In genomic region chr6:113444207-113444965, GRCm38 (mm10) we compare ENCODE assay signal across 23 mouse cellular contexts. TPM values are rescaled to one million over a fixed set of nuclear protein-coding genes. Genes with fewer than 3 reads are reported as not detected.
A peak's percentile ranks its signal among the peaks of the same experiment; 100 is the strongest.
DNase-seq lines count a peak whose midpoint lies in the region; ATAC-seq lines count a peak whose summit lies in the region.
"Had no signal": no experiment of that assay in that cellular context is flagged by ENCODE, and none has a peak within 500 bp of the region (broad histone marks: within the 10 kb centered on the region; RNA-seq: fewer than 3 reads in every experiment).

No protein-coding gene starts in this region.

- H3K9ac ChIP-seq in forebrain, embryonic 11.5 days (ENCODE audit: low read length), result no peak overlapping the region
- no peak overlapping the region for H3K9ac ChIP-seq in forebrain, embryonic 12.5 days
- H3K9ac ChIP-seq in intestine, embryonic 15.5 days, result no peak overlapping the region
- H3K9ac ChIP-seq in midbrain, embryonic 13.5 days (replicated peaks), result no peak overlapping the region
- H3K9ac ChIP-seq: limb, embryonic 13.5 days; neural tube, embryonic 13.5 days had no signal

- DNase-seq in forebrain, embryonic 11.5 days (ENCODE audit: low spot score), result peak; percentile 30
- peak; percentile 37 for DNase-seq in 416B (ENCODE audit: low read depth)
- DNase-seq in kidney, postnatal 14 days, result peak; percentile 30
- DNase-seq in thymus, postnatal 14 days, result no peak
- no peak for DNase-seq in lung, postnatal 4 days
- DNase-seq: cerebellum, adult 2 months; gastrocnemius, postnatal 25 days; lung, adult 18-20 months; lung, postnatal 14 days; thymus, adult 18-20 months had no signal

- no peaks in the 10 kb centered on the region for H3K9me3 ChIP-seq in forebrain, embryonic 11.5 days (ENCODE audit: control insufficient read depth, low read length)
- no peaks in the 10 kb centered on the region for H3K9me3 ChIP-seq in forebrain, embryonic 12.5 days
- H3K9me3 ChIP-seq in intestine, embryonic 15.5 days, result no peaks in the 10 kb centered on the region
- no peaks in the 10 kb centered on the region for H3K9me3 ChIP-seq in midbrain, embryonic 13.5 days
- H3K9me3 ChIP-seq: G1E; heart, embryonic 10.5 days; limb, embryonic 13.5 days; neural tube, embryonic 13.5 days had no signal

- ATAC-seq in forebrain, embryonic 11.5 days (replicated peaks; ENCODE audit: low FRiP score), result no peak
- ATAC-seq in forebrain, embryonic 12.5 days (ENCODE audit: low FRiP score), result no peak
- ATAC-seq in intestine, embryonic 15.5 days, result peak; percentile 39; the same call in 1 of the 2 replicates
- no peak for ATAC-seq in midbrain, embryonic 13.5 days
- ATAC-seq: CD4-positive, CD25-positive, alpha-beta regulatory T cell, adult 4 months; forebrain, embryonic 14.5 days had no signal

- H3K27me3 ChIP-seq in forebrain, embryonic 11.5 days (ENCODE audit: control insufficient read depth, insufficient read depth, low read length), result no peaks in the 10 kb centered on the region
- no peaks in the 10 kb centered on the region for H3K27me3 ChIP-seq in forebrain, embryonic 12.5 days
- H3K27me3 ChIP-seq in intestine, embryonic 15.5 days (replicated peaks), result no peaks in the 10 kb centered on the region
- no peaks in the 10 kb centered on the region for H3K27me3 ChIP-seq in midbrain, embryonic 13.5 days
- H3K27me3 ChIP-seq: limb, embryonic 13.5 days; neural tube, embryonic 13.5 days had no signal

- WGBS in forebrain, embryonic 11.5 days, result 95% methylated on average over 7 of the region's 8 CpGs
- WGBS in forebrain, embryonic 12.5 days, result 88% methylated on average over 7 of the region's 8 CpGs
- 70% methylated on average over 7 of the region's 8 CpGs for WGBS in intestine, embryonic 15.5 days
- 87% methylated on average over 8 of the region's 8 CpGs for WGBS in midbrain, embryonic 13.5 days

- H3K4me1 ChIP-seq in forebrain, embryonic 11.5 days (replicated peaks; ENCODE audit: control insufficient read depth, insufficient read depth, low read length), result peaks cover 4% of the 10 kb centered on the region; the same call in 1 of the 2 replicates
- peaks cover 9% of the 10 kb centered on the region for H3K4me1 ChIP-seq in forebrain, embryonic 12.5 days
- H3K4me1 ChIP-seq in intestine, embryonic 15.5 days (replicated peaks), result peaks cover 5% of the 10 kb centered on the region; the same call in 1 of the 2 replicates
- peaks cover 16% of the 10 kb centered on the region for H3K4me1 ChIP-seq in midbrain, embryonic 13.5 days (replicated peaks)

- H3K36me3 ChIP-seq in forebrain, embryonic 11.5 days (ENCODE audit: control insufficient read depth, insufficient read depth, low read length), result peaks cover 3% of the 10 kb centered on the region; the same call in 1 of the 2 replicates
- peaks cover 37% of the 10 kb centered on the region for H3K36me3 ChIP-seq in forebrain, embryonic 12.5 days (replicated peaks)
- H3K36me3 ChIP-seq in intestine, embryonic 15.5 days, result peaks cover 20% of the 10 kb centered on the region
- peaks cover 36% of the 10 kb centered on the region for H3K36me3 ChIP-seq in midbrain, embryonic 13.5 days

- no peak overlapping the region for H3K4me2 ChIP-seq in forebrain, embryonic 11.5 days (ENCODE audit: low read depth, low read length, severe bottlenecking)
- H3K4me2 ChIP-seq in forebrain, embryonic 12.5 days, result no peak overlapping the region
- H3K4me2 ChIP-seq in intestine, embryonic 15.5 days (replicated peaks), result no peak overlapping the region
- no peak overlapping the region for H3K4me2 ChIP-seq in midbrain, embryonic 13.5 days (replicated peaks)

- no peak overlapping the region for H3K4me3 ChIP-seq in forebrain, embryonic 11.5 days (ENCODE audit: low read depth, low read length)
- H3K4me3 ChIP-seq in forebrain, embryonic 12.5 days (replicated peaks), result no peak overlapping the region
- no peak overlapping the region for H3K4me3 ChIP-seq in intestine, embryonic 15.5 days (replicated peaks)
- H3K4me3 ChIP-seq in midbrain, embryonic 13.5 days (replicated peaks), result no peak overlapping the region

- no peak overlapping the region for H3K27ac ChIP-seq in forebrain, embryonic 11.5 days (ENCODE audit: low read depth, low read length)
- H3K27ac ChIP-seq in forebrain, embryonic 12.5 days, result no peak overlapping the region
- H3K27ac ChIP-seq in intestine, embryonic 15.5 days, result no peak overlapping the region
- H3K27ac ChIP-seq in midbrain, embryonic 13.5 days, result no peak overlapping the region
- H3K27ac ChIP-seq: limb, embryonic 13.5 days; neural tube, embryonic 13.5 days had no signal

RNA-seq across cellular contexts. Expression of gene Jagn1, which starts 2.0 kb away (rescaled TPM):
- polyA plus RNA-seq in forebrain, embryonic 11.5 days (2014; fragmentation: Nextera tagmentation; extraction: Ambion mirVana), result 66.1 and 75.0 TPM in 2 replicates
- polyA plus RNA-seq in forebrain, embryonic 12.5 days (2016; fragmentation: Nextera tagmentation; extraction: Ambion mirVana), result 68.5 and 71.3 TPM in 2 replicates
- 83.8 and 87.7 TPM in 2 replicates for polyA plus RNA-seq in intestine, embryonic 15.5 days (2015; fragmentation: Nextera tagmentation; extraction: Ambion mirVana)
- 84.3 and 87.6 TPM in 2 replicates for polyA plus RNA-seq in midbrain, embryonic 13.5 days (2015; fragmentation: Nextera tagmentation; extraction: Ambion mirVana)

RNA-seq across cellular contexts. Expression of gene Cidec, which starts 8.8 kb away (rescaled TPM):
- not detected in 2 replicates for polyA plus RNA-seq in forebrain, embryonic 11.5 days (2014; fragmentation: Nextera tagmentation; extraction: Ambion mirVana)
- not detected in 2 replicates for polyA plus RNA-seq in forebrain, embryonic 12.5 days (2016; fragmentation: Nextera tagmentation; extraction: Ambion mirVana)
- polyA plus RNA-seq in intestine, embryonic 15.5 days (2015; fragmentation: Nextera tagmentation; extraction: Ambion mirVana), result 11.8 and 12.8 TPM in 2 replicates
- polyA plus RNA-seq in midbrain, embryonic 13.5 days (2015; fragmentation: Nextera tagmentation; extraction: Ambion mirVana), result 0.12 TPM in 1 of 2 replicates, not detected in the other
- polyA plus RNA-seq: CD4-positive, CD25-positive, alpha-beta regulatory T cell, adult 4 months; cortical plate, adult 2 months; embryonic facial prominence, embryonic 11.5 days; forebrain, embryonic 14.5 days; G1E; heart, postnatal 0 days; hindbrain, embryonic 11.5 days; limb, embryonic 13.5 days; neural tube, embryonic 13.5 days had no signal

RNA-seq across cellular contexts. Expression of gene Il17re, which starts 13.9 kb away (rescaled TPM):
- polyA plus RNA-seq in forebrain, embryonic 11.5 days (2014; fragmentation: Nextera tagmentation; extraction: Ambion mirVana), result 1.0 and 1.2 TPM in 2 replicates
- polyA plus RNA-seq in forebrain, embryonic 12.5 days (2016; fragmentation: Nextera tagmentation; extraction: Ambion mirVana), result 0.46 and 0.55 TPM in 2 replicates
- polyA plus RNA-seq in intestine, embryonic 15.5 days (2015; fragmentation: Nextera tagmentation; extraction: Ambion mirVana), result 7.8 and 8.4 TPM in 2 replicates
- polyA plus RNA-seq in midbrain, embryonic 13.5 days (2015; fragmentation: Nextera tagmentation; extraction: Ambion mirVana), result 0.13 TPM in 1 of 2 replicates, not detected in the other
- polyA plus RNA-seq: forebrain, embryonic 14.5 days; G1E had no signal

RNA-seq across cellular contexts. Expression of gene Rpusd3, which starts 25.2 kb away (rescaled TPM):
- 26.7 and 28.5 TPM in 2 replicates for polyA plus RNA-seq in forebrain, embryonic 11.5 days (2014; fragmentation: Nextera tagmentation; extraction: Ambion mirVana)
- 23.8 and 28.1 TPM in 2 replicates for polyA plus RNA-seq in forebrain, embryonic 12.5 days (2016; fragmentation: Nextera tagmentation; extraction: Ambion mirVana)
- polyA plus RNA-seq in intestine, embryonic 15.5 days (2015; fragmentation: Nextera tagmentation; extraction: Ambion mirVana), result 24.3 and 25.6 TPM in 2 replicates
- 20.8 and 23.0 TPM in 2 replicates for polyA plus RNA-seq in midbrain, embryonic 13.5 days (2015; fragmentation: Nextera tagmentation; extraction: Ambion mirVana)

RNA-seq across cellular contexts. Expression of gene Il17rc, which starts 26.8 kb away (rescaled TPM):
- 3.4 and 4.2 TPM in 2 replicates for polyA plus RNA-seq in forebrain, embryonic 11.5 days (2014; fragmentation: Nextera tagmentation; extraction: Ambion mirVana)
- 1.6 and 2.2 TPM in 2 replicates for polyA plus RNA-seq in forebrain, embryonic 12.5 days (2016; fragmentation: Nextera tagmentation; extraction: Ambion mirVana)
- polyA plus RNA-seq in intestine, embryonic 15.5 days (2015; fragmentation: Nextera tagmentation; extraction: Ambion mirVana), result 26.6 and 27.2 TPM in 2 replicates
- polyA plus RNA-seq in midbrain, embryonic 13.5 days (2015; fragmentation: Nextera tagmentation; extraction: Ambion mirVana), result 0.96 and 1.4 TPM in 2 replicates
- polyA plus RNA-seq: CD4-positive, CD25-positive, alpha-beta regulatory T cell, adult 4 months had no signal

Comparison
In these comparisons a context has a peak if more than half of its experiments do, and no peak if none do; other contexts are left out.
1. DNase-seq: peak in forebrain, embryonic 11.5 days (single experiment), 416B (single experiment) and kidney, postnatal 14 days (single experiment); none in thymus, postnatal 14 days (single experiment) and lung, postnatal 4 days (0 of 2).
2. RNA of gene Cidec, which starts 8.8 kb away (polyA plus RNA-seq): 11.8 to 12.8 TPM in intestine, embryonic 15.5 days; not detected in forebrain, embryonic 11.5 days, not detected in forebrain, embryonic 12.5 days and 0.12 TPM in midbrain, embryonic 13.5 days; every median in the first group is over 10 times any median in the second.